Mouse (Mus musculus): ENCODE data around the gene Tbc1d13. TPM values are rescaled to one million over a fixed set of nuclear protein-coding genes. Genes with fewer than 3 reads are reported as not detected.

Gene Tbc1d13
- polyA plus RNA-seq (2017; shearing (Covaris generic)) = 8.8 TPM

GRCm38 (mm10) chr2:30133613-30134377 is at the start of gene Tbc1d13:
TSS of gene Tbc1d13 (plus strand) at chr2:30133746.

GRCm38 (mm10) chr2:30093471-30094207 is 39.9 kb upstream of the Tbc1d13 start, which contains the start of gene Zdhhc12:
TSS of gene Zdhhc12 (minus strand) at chr2:30093648.

GRCm38 (mm10) chr2:30124472-30125274 is 8.9 kb upstream of the Tbc1d13 start, which contains the start of gene Zer1:
TSS of gene Zer1 (minus strand) at chr2:30124585.

GRCm38 (mm10) chr2:30171371-30171996 is 37.9 kb downstream of the Tbc1d13 start, which contains the start of gene Endog:
TSS of gene Endog (plus strand) at chr2:30171493.

GRCm38 (mm10) chr2:30177700-30178675 is 44.4 kb downstream of the Tbc1d13 start, which contains the start of gene Spout1:
TSS of gene Spout1 (minus strand) at chr2:30178459.

Other genes starting within 250 kb of the Tbc1d13 start
- 85.8 TPM for gene Odf2, start 244.5 kb upstream of the Tbc1d13 start, polyA plus RNA-seq (2017; shearing (Covaris generic))
- 84.5 TPM for gene Gle1, start 198.3 kb upstream of the Tbc1d13 start, polyA plus RNA-seq (2017; shearing (Covaris generic))
- gene Sptan1, start 168.2 kb upstream of the Tbc1d13 start, polyA plus RNA-seq (2017; shearing (Covaris generic)) = 124 TPM
- gene Wdr34, start 84.9 kb upstream of the Tbc1d13 start, polyA plus RNA-seq (2017; shearing (Covaris generic)) = 1.7 TPM
- gene Set, start 76.4 kb upstream of the Tbc1d13 start, polyA plus RNA-seq (2017; shearing (Covaris generic)) = 141 TPM
- 2.5 TPM for gene Pkn3, start 56.1 kb upstream of the Tbc1d13 start, polyA plus RNA-seq (2017; shearing (Covaris generic))
- gene Zdhhc12, start 40.1 kb upstream of the Tbc1d13 start, polyA plus RNA-seq (2017; shearing (Covaris generic)) = 32.3 TPM
- 37.3 TPM for gene Zer1, start 9.2 kb upstream of the Tbc1d13 start, polyA plus RNA-seq (2017; shearing (Covaris generic))
- gene Endog, start 37.7 kb downstream of the Tbc1d13 start, polyA plus RNA-seq (2017; shearing (Covaris generic)) = 2.6 TPM
- gene Spout1, start 44.7 kb downstream of the Tbc1d13 start, polyA plus RNA-seq (2017; shearing (Covaris generic)) = 47.6 TPM
- gene Kyat1, start 72.1 kb downstream of the Tbc1d13 start, polyA plus RNA-seq (2017; shearing (Covaris generic)) = 11.9 TPM
- gene Lrrc8a, start 104.0 kb downstream of the Tbc1d13 start, polyA plus RNA-seq (2017; shearing (Covaris generic)) = 6.4 TPM
- 1.6 TPM for gene Gm28035, start 106.8 kb downstream of the Tbc1d13 start, polyA plus RNA-seq (2017; shearing (Covaris generic))
- gene Phyhd1, start 132.5 kb downstream of the Tbc1d13 start, polyA plus RNA-seq (2017; shearing (Covaris generic)) = 4.7 TPM
- gene Gm28038, start 147.3 kb downstream of the Tbc1d13 start, polyA plus RNA-seq (2017; shearing (Covaris generic)) = not detected
- 19.2 TPM for gene Dolk, start 152.6 kb downstream of the Tbc1d13 start, polyA plus RNA-seq (2017; shearing (Covaris generic))
- gene Nup188, start 152.7 kb downstream of the Tbc1d13 start, polyA plus RNA-seq (2017; shearing (Covaris generic)) = 25.2 TPM
- 145 TPM for gene Sh3glb2, start 225.6 kb downstream of the Tbc1d13 start, polyA plus RNA-seq (2017; shearing (Covaris generic))
- gene Miga2, start 230.5 kb downstream of the Tbc1d13 start, polyA plus RNA-seq (2017; shearing (Covaris generic)) = 16.8 TPM

All from inflammation-experienced regulatory T-cells, adult 16 weeks (primary cell).